Mouse (Mus musculus): ENCODE results near the gene Naaladl2. TPM values are rescaled to one million over a fixed set of nuclear protein-coding genes. Genes with fewer than 3 reads are reported as not detected.

Gene Naaladl2
- polyA plus RNA-seq, 1 experiment from 2014 or later: 0.85 TPM

GRCm38 (mm10) chr3:23817585-23817984 is 1326.5 kb downstream of the Naaladl2 start:
- Histone ChIP-seq H3K4me1 (ENCODE audit: insufficient read depth) (no peaks in the 10 kb centered on the region), H3K4me3 (ENCODE audit: low read depth, low read length) (no peak overlapping the region), H3K4me2 (ENCODE audit: low read depth, low read length) (no peak overlapping the region), H3K9ac (replicated peaks) (no peak overlapping the region), H3K27me3 (ENCODE audit: insufficient read depth, low read length) (no peaks in the 10 kb centered on the region), H3K27ac (ENCODE audit: low read depth) (no peak overlapping the region), H3K36me3 (replicated peaks; ENCODE audit: insufficient read depth, low read length) (no peaks in the 10 kb centered on the region), H3K9me3 (ENCODE audit: low read length) (no peaks in the 10 kb centered on the region)
- no peak for ATAC-seq
- TF ChIP-seq CTCF (IDR thresholded peaks at IDR 0.05; ENCODE audit: low read depth) (no peak), EP300 (IDR thresholded peaks at IDR 0.05; ENCODE audit: low read depth) (no peak)
- DNase-seq: no peak

- Histone ChIP-seq H3K4me2 (ENCODE audit: low read depth, low read length) (no peak overlapping the region), H3K4me1 (ENCODE audit: insufficient read depth) (no peaks in the 10 kb centered on the region), H3K27ac (ENCODE audit: low read depth) (no peak overlapping the region), H3K9me3 (ENCODE audit: low read length) (no peaks in the 10 kb centered on the region), H3K4me3 (ENCODE audit: low read depth, low read length) (no peak overlapping the region), H3K27me3 (ENCODE audit: insufficient read depth, low read length) (no peaks in the 10 kb centered on the region), H3K9ac (replicated peaks) (no peak overlapping the region), H3K36me3 (replicated peaks; ENCODE audit: insufficient read depth, low read length) (no peaks in the 10 kb centered on the region)
- TF ChIP-seq CTCF (IDR thresholded peaks at IDR 0.05; ENCODE audit: low read depth) (no peak), EP300 (IDR thresholded peaks at IDR 0.05; ENCODE audit: low read depth) (no peak)
- WGBS (ENCODE audit: insufficient replicate concordance): 84% methylated on average over 1 of the region's 1 CpGs
- no peak for ATAC-seq
- no peak for DNase-seq
Observed at GRCm38 (mm10) chr3:23758746-23759145, 1385.3 kb downstream of the Naaladl2 start.
